Mouse (Mus musculus): ENCODE data around the gene Cyp4a29. TPM values are rescaled to one million over a fixed set of nuclear protein-coding genes. Genes with fewer than 3 reads are reported as not detected.

Gene Cyp4a29
- total RNA-seq (2023), result not detected

DNA sequence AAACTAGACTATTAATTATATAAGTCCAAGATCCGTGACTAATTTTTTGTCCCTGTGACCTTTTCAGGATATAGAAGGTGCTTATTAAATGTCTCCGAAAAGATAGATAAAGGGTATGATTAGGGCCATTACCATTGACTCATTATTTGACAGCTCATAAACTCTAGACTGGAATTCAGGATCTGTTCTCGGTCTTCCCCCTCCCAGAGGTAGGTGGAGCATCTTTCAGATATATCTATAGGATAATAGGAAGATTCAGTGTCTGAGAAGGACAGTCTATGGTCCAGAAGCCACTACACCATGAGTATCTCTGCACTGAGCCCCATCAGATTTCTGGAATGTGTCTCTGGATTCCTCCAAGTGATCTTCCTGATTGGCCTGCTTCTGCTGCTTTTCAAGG lies at the start of gene Cyp4a29:
TSS of gene Cyp4a29 (plus strand) at position 301 of the 400 bp plus-strand sequence.

DNA sequence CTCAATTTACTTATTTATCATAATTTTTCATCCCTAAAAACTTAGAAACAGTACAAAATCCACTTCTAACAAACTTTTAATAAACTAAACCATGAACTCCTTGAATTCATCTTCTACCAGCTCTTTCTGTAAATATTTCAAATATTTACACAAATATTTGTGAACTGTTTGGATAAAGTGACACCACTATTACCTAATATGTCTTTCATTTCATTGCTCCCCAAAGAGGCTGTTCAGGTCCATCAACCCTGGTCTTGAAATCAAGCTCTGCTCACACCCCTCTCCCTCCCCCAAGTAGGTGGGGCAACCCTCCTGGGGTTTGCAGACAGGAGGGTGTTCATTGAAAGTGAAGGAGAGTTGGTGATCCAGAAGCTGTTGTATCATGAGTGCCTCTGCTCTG lies 56.9 kb downstream of the Cyp4a29 start, which contains the start of gene Cyp4a12a:
TSS of gene Cyp4a12a (plus strand) at position 301 of the 400 bp plus-strand sequence.

Other genes with a start within 250 kb of the Cyp4a29 start
- 10 to 100 TPM; 18.4 to 19.5 TPM for gene Stil, start 241.9 kb upstream of the Cyp4a29 start, total RNA-seq (2023)
- gene Tal1, start 185.7 kb upstream of the Cyp4a29 start, total RNA-seq (2023), result 10 to 100 TPM in 1 of 2 experiments, 1 to 10 TPM in 1; 3.8 to 10.7 TPM
- 1 to 10 TPM; 3.3 to 6.0 TPM for gene Pdzk1ip1, start 153.4 kb upstream of the Cyp4a29 start, total RNA-seq (2023)
- gene Cyp4x1, start 107.8 kb upstream of the Cyp4a29 start, total RNA-seq (2023), result not detected
- not detected for gene Cyp4a12a, start 57.0 kb downstream of the Cyp4a29 start, total RNA-seq (2023)
- not detected for gene Cyp4a12b, start 169.5 kb downstream of the Cyp4a29 start, total RNA-seq (2023)
- gene Cyp4a30b, start 210.5 kb downstream of the Cyp4a29 start, total RNA-seq (2023), result not detected

Data from neutrophil, adult 59 days (primary cell).